Mouse (Mus musculus): ENCODE results near the gene Igsf9b. TPM values are rescaled to one million over a fixed set of nuclear protein-coding genes. Genes with fewer than 3 reads are reported as not detected.

The Igsf9b gene
- polyA plus RNA-seq, 1 experiment from 2014 or later: 1.9 TPM

- WGBS: 91% methylated on average over 4 of the region's 4 CpGs
- ATAC-seq (ENCODE audit: low FRiP score, low TSS enrichment): no peak
- Histone ChIP-seq H3K9ac (ENCODE audit: low read depth, low read length) (no peak overlapping the region), H3K36me3 (ENCODE audit: control insufficient read depth, insufficient read depth, low read length) (no peaks in the 10 kb centered on the region), H3K9me3 (ENCODE audit: control insufficient read depth, low read length) (no peaks in the 10 kb centered on the region), H3K27me3 (ENCODE audit: control insufficient read depth, insufficient read depth, low read length) (no peaks in the 10 kb centered on the region), H3K4me1 (ENCODE audit: control insufficient read depth, insufficient read depth, low read length) (peaks cover 4% of the 10 kb centered on the region), H3K27ac (ENCODE audit: low read depth, low read length) (no peak overlapping the region), H3K4me3 (ENCODE audit: low read length) (no peak overlapping the region), H3K4me2 (replicated peaks; ENCODE audit: low read depth, low read length) (no peak overlapping the region)
Measured at GRCm38 (mm10) chr9:27286859-27287258, 12.1 kb upstream of the Igsf9b start.

DNA sequence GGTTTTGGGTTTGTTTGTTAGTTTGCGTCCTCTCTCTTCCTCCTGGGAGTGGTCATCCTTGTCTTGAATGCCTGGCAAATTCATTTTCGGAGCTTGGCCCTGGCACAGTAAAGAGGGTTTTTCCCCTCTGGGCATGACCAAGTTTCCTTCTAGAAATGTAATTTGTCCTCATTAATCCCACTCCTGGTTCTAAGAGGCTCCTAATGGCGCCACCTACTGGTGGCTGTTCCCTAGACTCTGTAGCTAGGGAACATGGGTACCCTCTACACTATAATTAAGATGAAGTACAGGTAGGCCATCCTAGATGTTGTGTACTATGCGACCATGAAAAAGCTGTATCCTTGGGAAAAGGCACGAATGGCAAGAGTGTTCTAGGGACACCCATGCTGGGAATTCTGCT is 11.6 kb upstream of the Igsf9b start:
- H3K36me3 ChIP-seq (ENCODE audit: control insufficient read depth, insufficient read depth, low read length): no peaks in the 10 kb centered on the region
- H3K27me3 ChIP-seq (ENCODE audit: control insufficient read depth, insufficient read depth, low read length): no peaks in the 10 kb centered on the region
- WGBS: 37% methylated on average over 5 of the region's 5 CpGs
- no peak overlapping the region for H3K9ac ChIP-seq (ENCODE audit: low read depth, low read length)
- no peak for ATAC-seq (ENCODE audit: low FRiP score, low TSS enrichment)
- peaks cover 4% of the 10 kb centered on the region for H3K4me1 ChIP-seq (ENCODE audit: control insufficient read depth, insufficient read depth, low read length)
- no peaks in the 10 kb centered on the region for H3K9me3 ChIP-seq (ENCODE audit: control insufficient read depth, low read length)
- H3K4me2 ChIP-seq (replicated peaks; ENCODE audit: low read depth, low read length): no peak overlapping the region
- no peak overlapping the region for H3K4me3 ChIP-seq (ENCODE audit: low read length)
- no peak overlapping the region for H3K27ac ChIP-seq (ENCODE audit: low read depth, low read length)

DNA sequence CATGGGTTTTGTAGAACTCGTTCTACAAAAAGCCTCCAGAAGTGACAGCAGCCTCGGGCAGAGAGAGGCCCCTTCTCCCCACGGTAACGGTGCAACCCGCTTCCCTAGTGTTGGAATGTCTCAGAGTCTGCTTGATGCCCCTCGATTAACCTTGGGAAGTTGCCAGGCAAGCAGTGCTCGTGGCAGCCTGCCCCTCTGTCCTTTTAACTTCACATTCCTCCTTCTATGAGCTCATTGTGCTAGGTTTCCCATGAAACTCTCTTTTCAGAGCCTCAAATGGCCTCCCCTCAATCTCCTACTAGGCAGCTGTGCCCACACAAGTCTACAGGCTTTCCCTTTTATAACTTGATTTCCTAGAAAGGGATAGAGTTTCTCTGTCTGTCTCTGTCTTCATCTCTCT is 10.6 kb upstream of the Igsf9b start:
- H3K9me3 ChIP-seq (ENCODE audit: control insufficient read depth, low read length): no peaks in the 10 kb centered on the region
- peaks cover 4% of the 10 kb centered on the region for H3K4me1 ChIP-seq (ENCODE audit: control insufficient read depth, insufficient read depth, low read length)
- H3K36me3 ChIP-seq (ENCODE audit: control insufficient read depth, insufficient read depth, low read length): no peaks in the 10 kb centered on the region
- H3K27ac ChIP-seq (ENCODE audit: low read depth, low read length): no peak overlapping the region
- H3K27me3 ChIP-seq (ENCODE audit: control insufficient read depth, insufficient read depth, low read length): no peaks in the 10 kb centered on the region
- no peak overlapping the region for H3K9ac ChIP-seq (ENCODE audit: low read depth, low read length)
- 42% methylated on average over 7 of the region's 7 CpGs for WGBS
- no peak for ATAC-seq (ENCODE audit: low FRiP score, low TSS enrichment)
- no peak overlapping the region for H3K4me2 ChIP-seq (replicated peaks; ENCODE audit: low read depth, low read length)
- H3K4me3 ChIP-seq (ENCODE audit: low read length): no peak overlapping the region

- Histone ChIP-seq H3K4me1 (ENCODE audit: control insufficient read depth, insufficient read depth, low read length) (peaks cover 4% of the 10 kb centered on the region), H3K9ac (ENCODE audit: low read depth, low read length) (no peak overlapping the region), H3K36me3 (ENCODE audit: control insufficient read depth, insufficient read depth, low read length) (no peaks in the 10 kb centered on the region), H3K9me3 (ENCODE audit: control insufficient read depth, low read length) (no peaks in the 10 kb centered on the region), H3K4me3 (ENCODE audit: low read length) (no peak overlapping the region), H3K27me3 (ENCODE audit: control insufficient read depth, insufficient read depth, low read length) (no peaks in the 10 kb centered on the region), H3K27ac (ENCODE audit: low read depth, low read length) (no peak overlapping the region), H3K4me2 (replicated peaks; ENCODE audit: low read depth, low read length) (no peak overlapping the region)
- no peak; the same call in 1 of the 2 replicates for ATAC-seq (ENCODE audit: low FRiP score, low TSS enrichment)
- WGBS: 38% methylated on average over 7 of the region's 7 CpGs
Measured at GRCm38 (mm10) chr9:27289543-27290308, 9.3 kb upstream of the Igsf9b start.

- ATAC-seq (ENCODE audit: low FRiP score, low TSS enrichment): no peak
- WGBS: 76% methylated on average over 4 of the region's 4 CpGs
- H3K4me2 ChIP-seq (replicated peaks; ENCODE audit: low read depth, low read length): no peak overlapping the region
Measured at GRCm38 (mm10) chr9:27294380-27294779, 4.6 kb upstream of the Igsf9b start.

GRCm38 (mm10) chr9:27299286-27300187 is 533 bp downstream of the Igsf9b start:
- no peaks in the 10 kb centered on the region for H3K36me3 ChIP-seq (ENCODE audit: control insufficient read depth, insufficient read depth, low read length)
- under 1% methylated on average over 67 of the region's 68 CpGs for WGBS
- no peak overlapping the region for H3K27ac ChIP-seq (ENCODE audit: low read depth, low read length)
- peak overlapping the region; percentile 77 for H3K4me3 ChIP-seq (ENCODE audit: low read length)
- peaks cover 24% of the 10 kb centered on the region for H3K27me3 ChIP-seq (ENCODE audit: control insufficient read depth, insufficient read depth, low read length)
- H3K9me3 ChIP-seq (ENCODE audit: control insufficient read depth, low read length): no peaks in the 10 kb centered on the region
- peak overlapping the region; percentile 84 for H3K4me2 ChIP-seq (replicated peaks; ENCODE audit: low read depth, low read length)
- H3K9ac ChIP-seq (ENCODE audit: low read depth, low read length): peak overlapping the region; percentile 45
- ATAC-seq (ENCODE audit: low FRiP score, low TSS enrichment): peak; percentile 25
- H3K4me1 ChIP-seq (ENCODE audit: control insufficient read depth, insufficient read depth, low read length): 0 out of 2 replicates have a peak, but pooled peaks cover 7% of the 10 kb centered on the region

More at GRCm38 (mm10) chr9:27294380-27294779, 4.6 kb upstream of the Igsf9b start:
- H3K36me3 ChIP-seq (ENCODE audit: control insufficient read depth, insufficient read depth, low read length): no peaks in the 10 kb centered on the region
- H3K27me3 ChIP-seq (ENCODE audit: control insufficient read depth, insufficient read depth, low read length): peaks cover 1% of the 10 kb centered on the region; the same call in 1 of the 2 replicates
- H3K4me1 ChIP-seq (ENCODE audit: control insufficient read depth, insufficient read depth, low read length): peaks cover 4% of the 10 kb centered on the region
- no peaks in the 10 kb centered on the region for H3K9me3 ChIP-seq (ENCODE audit: control insufficient read depth, low read length)
- H3K9ac ChIP-seq (ENCODE audit: low read depth, low read length): no peak overlapping the region
- H3K4me3 ChIP-seq (ENCODE audit: low read length): no peak overlapping the region
- H3K27ac ChIP-seq (ENCODE audit: low read depth, low read length): no peak overlapping the region

DNA sequence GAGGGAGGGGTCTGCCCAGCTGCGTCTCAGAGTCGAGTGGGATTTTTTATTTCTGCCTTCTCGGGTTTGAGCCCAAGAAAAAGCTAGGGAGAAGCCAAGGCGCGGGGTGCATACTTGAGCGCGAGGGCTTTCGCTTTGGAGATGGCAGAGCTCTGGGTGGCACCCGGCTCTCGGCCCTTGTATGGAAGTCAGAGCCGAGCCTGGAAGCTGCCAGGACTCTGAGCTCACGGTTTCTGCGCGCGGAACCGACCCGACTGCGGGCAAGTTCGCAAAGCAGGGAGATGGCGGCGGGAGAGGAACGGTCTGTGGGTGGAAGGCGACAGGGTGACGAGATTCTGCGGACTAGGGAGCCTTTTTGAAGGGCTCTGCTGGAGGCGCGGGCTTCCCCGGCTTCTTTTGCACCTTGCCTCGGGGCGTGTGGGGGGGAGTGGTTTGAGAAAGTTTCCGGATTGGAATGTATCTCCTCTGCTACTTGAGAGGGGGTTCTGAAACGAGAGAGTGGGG is 1.2 kb downstream of the Igsf9b start:
- ATAC-seq (ENCODE audit: low FRiP score, low TSS enrichment): no peak
- Histone ChIP-seq H3K4me3 (ENCODE audit: low read length) (peak overlapping the region; percentile 77), H3K27ac (ENCODE audit: low read depth, low read length) (no peak overlapping the region), H3K4me2 (replicated peaks; ENCODE audit: low read depth, low read length) (peak overlapping the region; percentile 84), H3K4me1 (ENCODE audit: control insufficient read depth, insufficient read depth, low read length) (0 out of 2 replicates have a peak, but pooled peaks cover 7% of the 10 kb centered on the region), H3K36me3 (ENCODE audit: control insufficient read depth, insufficient read depth, low read length) (no peaks in the 10 kb centered on the region), H3K27me3 (ENCODE audit: control insufficient read depth, insufficient read depth, low read length) (peaks cover 24% of the 10 kb centered on the region), H3K9ac (ENCODE audit: low read depth, low read length) (peak overlapping the region; percentile 45; the same call in 1 of the 2 replicates), H3K9me3 (ENCODE audit: control insufficient read depth, low read length) (no peaks in the 10 kb centered on the region)
- under 1% methylated on average over 32 of the region's 32 CpGs for WGBS

DNA sequence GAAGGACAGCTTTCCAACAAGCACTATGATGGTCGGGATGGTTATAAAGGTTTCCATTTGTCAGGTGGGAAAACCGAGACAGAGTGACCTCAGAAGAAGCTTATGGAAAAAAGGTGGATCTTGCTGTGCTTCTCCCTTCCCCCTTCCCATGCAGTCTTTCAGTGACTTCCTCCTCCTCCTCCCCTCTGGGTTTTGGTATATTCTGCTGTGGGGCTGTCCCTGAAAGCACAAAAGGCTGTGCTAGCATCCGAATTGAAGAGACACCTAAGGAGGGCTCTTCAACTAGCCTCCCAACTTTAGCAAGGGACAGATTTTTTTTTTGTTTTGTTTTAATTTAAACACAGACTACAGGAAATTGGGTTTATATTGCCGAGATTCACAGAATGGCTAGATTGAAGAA is 1.7 kb downstream of the Igsf9b start:
- H3K9me3 ChIP-seq (ENCODE audit: control insufficient read depth, low read length): no peaks in the 10 kb centered on the region
- peak overlapping the region; percentile 84 for H3K4me2 ChIP-seq (replicated peaks; ENCODE audit: low read depth, low read length)
- WGBS: 8% methylated on average over 4 of the region's 4 CpGs
- H3K9ac ChIP-seq (ENCODE audit: low read depth, low read length): 0 out of 2 replicates have a peak overlapping the region, but pooled peaks have one; percentile 45
- no peak overlapping the region for H3K27ac ChIP-seq (ENCODE audit: low read depth, low read length)
- H3K36me3 ChIP-seq (ENCODE audit: control insufficient read depth, insufficient read depth, low read length): no peaks in the 10 kb centered on the region
- ATAC-seq (ENCODE audit: low FRiP score, low TSS enrichment): no peak
- peak overlapping the region; percentile 77 for H3K4me3 ChIP-seq (ENCODE audit: low read length)
- H3K4me1 ChIP-seq (ENCODE audit: control insufficient read depth, insufficient read depth, low read length): 0 out of 2 replicates have a peak, but pooled peaks cover 7% of the 10 kb centered on the region
- H3K27me3 ChIP-seq (ENCODE audit: control insufficient read depth, insufficient read depth, low read length): peaks cover 24% of the 10 kb centered on the region

Measured in kidney, embryonic 14.5 days (tissue).